Mouse (Mus musculus): ENCODE measurements around the gene Wdr26. TPM values are rescaled to one million over a fixed set of nuclear protein-coding genes. Genes with fewer than 3 reads are reported as not detected.

The Wdr26 gene
- polyA plus RNA-seq, 1 experiment, result 146 TPM

DNA sequence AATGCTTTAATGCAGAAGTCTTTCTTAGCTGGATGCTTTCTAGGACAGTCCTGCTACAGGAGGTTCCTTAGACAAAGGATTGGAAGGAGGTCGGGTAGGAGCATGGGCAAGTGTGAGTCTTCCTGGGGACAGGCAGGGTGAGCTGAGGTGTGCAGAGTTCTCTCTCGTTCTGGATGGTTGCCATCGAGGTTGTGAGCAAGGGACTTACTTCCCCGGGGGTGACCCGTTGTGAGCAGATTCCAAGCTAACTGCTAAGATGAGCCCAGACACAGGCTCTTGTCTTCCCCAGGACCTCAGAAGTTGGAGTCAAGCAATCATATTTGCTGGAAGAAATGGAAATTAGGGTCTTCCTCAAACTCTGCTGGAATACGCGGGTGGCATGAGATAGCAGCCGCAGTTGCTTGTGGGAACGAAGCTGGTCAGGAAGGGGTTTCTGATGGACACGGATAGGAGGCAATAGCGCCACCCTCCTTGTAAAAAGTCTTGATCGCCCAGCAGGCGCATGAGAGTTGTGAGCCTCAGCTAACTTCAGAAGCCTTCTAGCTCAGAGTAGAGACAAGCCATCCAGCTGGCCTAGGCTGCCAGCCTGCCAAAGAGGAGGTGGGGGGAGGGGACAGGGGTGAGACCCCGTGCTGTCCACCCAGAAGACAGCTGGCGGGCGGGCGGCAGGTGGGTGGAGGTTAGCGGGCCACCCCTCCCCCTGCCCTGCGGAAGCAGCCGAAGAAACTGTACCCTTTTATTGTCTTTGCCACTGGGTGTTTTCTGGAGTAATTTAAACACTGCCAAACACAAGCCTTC is 44.3 kb upstream of the Wdr26 start:
- Histone ChIP-seq H3K4me1 (ENCODE audit: control insufficient read depth, insufficient read depth, low read length) (peaks cover 3% of the 10 kb centered on the region; the same call in 1 of the 2 replicates), H3K4me3 (ENCODE audit: insufficient read depth, low read length) (no peak overlapping the region), H3K27ac (ENCODE audit: insufficient read depth, low read length) (peak overlapping the region; percentile 38)
- TF ChIP-seq CTCF (IDR thresholded peaks at IDR 0.05; ENCODE audit: borderline replicate concordance, insufficient read depth, low read length), result peak; percentile 23; the same call in 1 of the 2 replicates
- 0 out of 2 replicates have a peak, but pooled peaks have one; percentile 12 for TF ChIP-seq POLR2A (IDR thresholded peaks at IDR 0.05; ENCODE audit: low read depth, low read length)

DNA sequence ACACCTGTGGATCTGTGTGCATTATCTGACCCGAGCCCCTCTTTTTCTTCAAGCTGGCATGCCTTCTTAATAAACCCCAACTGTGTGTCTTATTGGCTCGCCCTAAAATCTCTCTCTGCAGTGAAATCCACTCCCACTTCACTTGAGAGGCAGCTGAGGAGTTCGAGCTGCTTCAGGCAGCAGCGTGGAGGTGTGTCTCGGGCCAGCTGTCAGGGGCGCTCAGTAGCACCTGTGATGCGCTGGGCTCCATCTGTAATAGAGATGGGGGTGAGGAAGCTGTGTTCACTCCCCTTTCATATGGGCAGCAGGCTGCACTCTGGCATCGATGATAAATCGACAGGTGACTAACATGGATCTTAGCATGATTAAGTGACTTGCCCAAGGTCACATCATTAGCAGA is 43.6 kb upstream of the Wdr26 start:
- H3K4me1 ChIP-seq (ENCODE audit: control insufficient read depth, insufficient read depth, low read length), result peaks cover 3% of the 10 kb centered on the region; the same call in 1 of the 2 replicates
- TF ChIP-seq CTCF (IDR thresholded peaks at IDR 0.05; ENCODE audit: borderline replicate concordance, insufficient read depth, low read length) (no peak), POLR2A (IDR thresholded peaks at IDR 0.05; ENCODE audit: low read depth, low read length) (no peak)
- H3K27ac ChIP-seq (ENCODE audit: insufficient read depth, low read length), result no peak overlapping the region
- H3K4me3 ChIP-seq (ENCODE audit: insufficient read depth, low read length), result no peak overlapping the region

- TF ChIP-seq CTCF (IDR thresholded peaks at IDR 0.05; ENCODE audit: borderline replicate concordance, insufficient read depth, low read length), result no peak
- TF ChIP-seq POLR2A (IDR thresholded peaks at IDR 0.05; ENCODE audit: low read depth, low read length), result no peak
- Histone ChIP-seq H3K27ac (ENCODE audit: insufficient read depth, low read length) (no peak overlapping the region), H3K4me3 (ENCODE audit: insufficient read depth, low read length) (no peak overlapping the region), H3K4me1 (ENCODE audit: control insufficient read depth, insufficient read depth, low read length) (peaks cover 3% of the 10 kb centered on the region; the same call in 1 of the 2 replicates)
Measured at GRCm38 (mm10) chr1:181251624-181252023, 39.8 kb upstream of the Wdr26 start.

- Histone ChIP-seq H3K27ac (ENCODE audit: insufficient read depth, low read length) (no peak overlapping the region), H3K4me3 (ENCODE audit: insufficient read depth, low read length) (no peak overlapping the region), H3K4me1 (ENCODE audit: control insufficient read depth, insufficient read depth, low read length) (peaks cover 3% of the 10 kb centered on the region; the same call in 1 of the 2 replicates)
- TF ChIP-seq CTCF (IDR thresholded peaks at IDR 0.05; ENCODE audit: borderline replicate concordance, insufficient read depth, low read length) (no peak), POLR2A (IDR thresholded peaks at IDR 0.05; ENCODE audit: low read depth, low read length) (no peak)
Measured at GRCm38 (mm10) chr1:181250961-181251360, 39.2 kb upstream of the Wdr26 start.

GRCm38 (mm10) chr1:181249537-181249936 is 37.7 kb upstream of the Wdr26 start:
- Histone ChIP-seq H3K4me3 (ENCODE audit: insufficient read depth, low read length) (no peak overlapping the region), H3K27ac (ENCODE audit: insufficient read depth, low read length) (no peak overlapping the region), H3K4me1 (ENCODE audit: control insufficient read depth, insufficient read depth, low read length) (peaks cover 3% of the 10 kb centered on the region; the same call in 1 of the 2 replicates)
- TF ChIP-seq POLR2A (IDR thresholded peaks at IDR 0.05; ENCODE audit: low read depth, low read length), result no peak

DNA sequence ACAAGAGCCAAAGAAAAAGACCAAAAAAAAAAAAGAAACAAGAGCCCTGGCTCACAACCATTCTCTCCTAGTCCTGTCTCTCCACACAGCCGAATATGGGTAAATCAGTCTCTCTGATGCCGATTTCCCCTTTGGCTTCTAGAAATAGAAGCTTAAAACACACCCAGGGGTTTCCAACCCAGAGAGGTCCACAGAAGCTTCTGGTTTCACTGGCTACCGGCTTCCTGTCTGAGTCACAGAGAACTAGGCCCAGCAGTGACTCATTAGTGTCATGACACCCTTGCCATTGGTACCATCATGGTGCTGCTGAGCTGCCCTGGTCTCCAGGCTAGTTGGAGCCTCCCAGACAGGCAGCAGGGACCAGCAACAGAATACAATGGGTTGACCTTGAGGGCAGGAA is 35.4 kb upstream of the Wdr26 start:
- Histone ChIP-seq H3K4me3 (ENCODE audit: insufficient read depth, low read length) (no peak overlapping the region), H3K4me1 (ENCODE audit: control insufficient read depth, insufficient read depth, low read length) (peaks cover 3% of the 10 kb centered on the region; the same call in 1 of the 2 replicates), H3K27ac (ENCODE audit: insufficient read depth, low read length) (peak overlapping the region; percentile 30; the same call in 1 of the 2 replicates)
- TF ChIP-seq CTCF (IDR thresholded peaks at IDR 0.05; ENCODE audit: borderline replicate concordance, insufficient read depth, low read length) (no peak), POLR2A (IDR thresholded peaks at IDR 0.05; ENCODE audit: low read depth, low read length) (no peak)

GRCm38 (mm10) chr1:181246487-181247138 is 34.8 kb upstream of the Wdr26 start:
- peaks cover 3% of the 10 kb centered on the region; the same call in 1 of the 2 replicates for H3K4me1 ChIP-seq (ENCODE audit: control insufficient read depth, insufficient read depth, low read length)
- H3K4me3 ChIP-seq (ENCODE audit: insufficient read depth, low read length), result no peak overlapping the region
- TF ChIP-seq POLR2A (IDR thresholded peaks at IDR 0.05; ENCODE audit: low read depth, low read length), result no peak
- TF ChIP-seq CTCF (IDR thresholded peaks at IDR 0.05; ENCODE audit: borderline replicate concordance, insufficient read depth, low read length), result no peak
- peak overlapping the region; percentile 30; the same call in 1 of the 2 replicates for H3K27ac ChIP-seq (ENCODE audit: insufficient read depth, low read length)

DNA sequence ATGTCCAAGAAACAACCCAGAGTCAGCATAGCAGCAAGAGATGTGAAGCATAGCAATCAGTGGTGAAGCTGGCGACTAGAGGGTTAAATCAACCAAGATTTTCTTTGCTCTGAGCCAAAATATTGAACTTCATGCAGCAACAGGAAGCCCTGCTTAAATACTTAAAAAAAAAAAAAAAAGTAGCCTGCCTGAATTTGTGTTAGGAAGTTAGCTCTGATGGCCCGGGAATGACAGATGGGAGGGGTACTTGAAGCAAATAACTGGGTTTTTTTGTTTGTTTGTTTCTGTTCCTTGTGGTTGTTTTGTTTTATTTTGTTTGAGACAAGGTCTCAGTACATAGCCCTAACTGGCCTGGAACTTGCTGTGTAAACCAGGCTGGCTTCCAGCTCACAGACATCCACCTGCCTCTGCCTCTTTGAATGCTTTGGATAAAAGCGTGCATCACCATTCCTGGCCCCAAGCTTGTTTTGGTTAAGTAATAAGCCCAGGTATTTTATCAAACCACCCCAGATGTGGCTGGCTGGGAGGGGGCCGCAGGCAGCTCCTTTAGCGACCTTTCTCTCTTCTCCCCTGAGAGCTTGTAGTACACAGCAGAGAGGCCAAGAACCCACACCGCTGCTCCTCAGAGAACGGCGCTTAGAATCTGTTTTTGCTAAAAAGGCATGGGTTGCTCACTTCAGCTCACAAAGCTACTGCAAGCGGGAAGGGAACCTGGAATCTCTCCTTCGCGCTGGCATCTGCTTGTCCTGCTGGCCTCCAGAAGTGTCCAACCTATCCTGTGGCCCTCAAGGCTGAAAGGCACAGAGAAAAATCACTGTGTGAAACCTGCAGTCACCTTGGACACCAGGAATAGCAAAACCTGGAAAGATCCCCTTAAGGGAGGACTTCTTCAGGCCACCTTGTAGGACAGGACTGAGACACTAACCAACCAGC is 34.0 kb upstream of the Wdr26 start:
- TF ChIP-seq POLR2A (IDR thresholded peaks at IDR 0.05; ENCODE audit: low read depth, low read length) (no peak), CTCF (IDR thresholded peaks at IDR 0.05; ENCODE audit: borderline replicate concordance, insufficient read depth, low read length) (no peak)
- Histone ChIP-seq H3K4me1 (ENCODE audit: control insufficient read depth, insufficient read depth, low read length) (peaks cover 3% of the 10 kb centered on the region; the same call in 1 of the 2 replicates), H3K27ac (ENCODE audit: insufficient read depth, low read length) (no peak overlapping the region), H3K4me3 (ENCODE audit: insufficient read depth, low read length) (no peak overlapping the region)

DNA sequence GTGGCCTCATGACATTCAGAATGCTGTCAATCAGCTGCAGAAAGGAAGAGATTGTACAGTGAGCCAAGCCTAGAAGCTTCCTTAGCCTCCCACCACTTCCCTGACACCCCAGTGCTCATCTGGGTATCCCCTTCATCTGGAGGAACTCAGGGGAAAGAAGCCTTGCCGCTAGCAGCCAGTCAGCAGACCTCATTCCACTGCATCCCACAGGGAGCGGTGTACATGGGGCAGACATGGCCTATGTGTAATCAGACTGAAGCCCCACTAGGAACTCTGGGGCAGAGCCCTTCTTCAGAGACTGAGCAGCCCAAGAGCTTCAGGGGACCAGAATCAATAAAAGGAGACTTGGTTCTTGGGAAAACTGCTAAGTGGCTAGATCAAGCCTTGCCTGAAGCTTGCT is 33.3 kb upstream of the Wdr26 start:
- H3K4me1 ChIP-seq (ENCODE audit: control insufficient read depth, insufficient read depth, low read length), result peaks cover 3% of the 10 kb centered on the region; the same call in 1 of the 2 replicates
- H3K27ac ChIP-seq (ENCODE audit: insufficient read depth, low read length), result no peak overlapping the region
- no peak for TF ChIP-seq POLR2A (IDR thresholded peaks at IDR 0.05; ENCODE audit: low read depth, low read length)
- H3K4me3 ChIP-seq (ENCODE audit: insufficient read depth, low read length), result no peak overlapping the region
